Mouse (Mus musculus) E14TG2a.4 (cell line): ENCODE measurements around the gene Ephb2.

Experiments used
- H3K27me3 ChIP-seq: 2 replicates; pipeline ENCODE4 v1.6.1; 2014; ENCODE audit warnings: low read length, control low read depth; ENCODE audit not compliant: insufficient read depth
- H3K36me3 ChIP-seq: 2 replicates; pipeline ENCODE4 v1.6.1; 2014; ENCODE audit warnings: low read length, control low read depth; ENCODE audit not compliant: insufficient read depth
- H3K4me1 ChIP-seq: replicated peaks from 2 replicates; pipeline ENCODE4 v1.6.1; 2014; ENCODE audit warnings: low read depth, low read length, control low read depth
- H3K4me3 ChIP-seq: replicated peaks from 2 replicates; pipeline ENCODE4 v1.5.1; 2014; ENCODE audit warnings: mild to moderate bottlenecking, low read length
- H3K9me3 ChIP-seq: 2 replicates; pipeline ENCODE4 v1.6.1; 2014; ENCODE audit warnings: low read length, control low read depth
- CTCF ChIP-seq: conservative IDR thresholded peaks from 2 replicates; pipeline ENCODE4 v1.5.1; 2014; ENCODE audit warnings: low read length
- NANOG ChIP-seq: IDR thresholded peaks from 2 replicates; pipeline ENCODE4 v1.6.1; 2014; ENCODE audit warnings: borderline replicate concordance, low read length, mixed read lengths
- POU5F1 ChIP-seq: IDR thresholded peaks from 2 replicates; pipeline ENCODE4 v1.6.1; 2014; ENCODE audit warnings: low read length, borderline replicate concordance

Ephb2 gene

DNA sequence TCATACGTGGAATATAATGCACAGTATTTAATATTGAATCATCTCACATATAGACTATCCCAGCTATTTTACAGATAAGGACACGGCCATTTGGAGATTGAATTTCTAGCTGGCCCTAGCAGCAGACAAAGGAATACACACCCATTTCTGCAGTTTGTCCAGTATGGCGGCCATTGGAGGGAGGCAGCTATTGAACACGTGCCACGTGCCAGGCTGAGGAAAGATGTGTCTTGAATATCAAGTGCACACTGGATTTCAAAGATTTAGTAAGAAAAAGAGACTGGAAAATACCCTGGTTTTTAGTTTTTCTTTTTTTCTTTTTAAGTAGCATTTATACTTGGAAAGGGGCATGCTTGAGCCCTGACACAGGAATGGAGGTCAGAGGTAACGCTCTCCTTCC is 11.4 kb upstream of the Ephb2 start:
- Histone ChIP-seq H3K9me3 (no peaks in the 10 kb centered on the region), H3K36me3 (no peaks in the 10 kb centered on the region), H3K4me3 (no peak overlapping the region), H3K27me3 (peaks cover 8% of the 10 kb centered on the region), H3K4me1 (peaks cover 6% of the 10 kb centered on the region; the same call in 1 of the 2 replicates)
- TF ChIP-seq POU5F1 (no peak), NANOG (no peak), CTCF (no peak)

DNA sequence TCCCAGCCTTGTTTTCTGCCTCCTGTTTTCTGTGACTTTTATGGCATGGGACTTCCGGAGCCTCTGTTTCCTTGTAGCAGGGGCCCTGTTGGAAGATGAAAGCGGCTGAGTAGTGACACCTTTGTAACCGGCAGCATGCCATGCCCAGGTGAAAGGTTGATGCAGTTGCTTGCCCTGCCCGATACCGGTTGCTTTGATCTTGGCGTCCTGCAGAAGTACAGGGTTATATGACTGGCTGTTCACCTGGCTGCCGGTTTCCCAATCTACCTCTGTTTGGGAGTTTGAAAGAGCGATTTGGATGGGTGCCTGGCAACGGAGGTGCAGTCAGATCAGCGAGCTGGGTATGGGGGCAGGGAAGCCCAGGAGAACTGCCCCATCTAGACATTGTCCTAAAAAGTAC is 7.0 kb upstream of the Ephb2 start:
- no peaks in the 10 kb centered on the region for H3K36me3 ChIP-seq

DNA sequence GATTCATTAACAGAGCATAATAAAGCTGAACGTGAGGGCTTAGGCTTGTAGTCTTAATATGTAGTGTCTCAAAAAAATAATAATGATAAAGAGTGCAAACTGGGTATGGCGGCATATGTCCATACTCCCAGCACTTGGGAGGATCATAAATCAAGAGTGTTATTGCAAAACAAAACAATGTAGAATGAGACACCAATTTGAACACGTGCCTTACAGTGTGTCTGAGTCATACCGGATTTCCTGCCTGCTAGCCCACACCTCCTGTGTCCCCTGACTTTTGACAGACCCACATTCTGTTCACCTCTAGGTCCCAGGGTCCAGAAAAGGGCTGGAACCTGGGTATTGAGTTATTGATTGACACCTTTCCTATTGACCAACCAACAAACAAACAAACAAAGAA is 6.2 kb upstream of the Ephb2 start:
- H3K27me3 ChIP-seq: peaks cover 32% of the 10 kb centered on the region
- H3K4me1 ChIP-seq: peaks cover 36% of the 10 kb centered on the region
- no peaks in the 10 kb centered on the region for H3K36me3 ChIP-seq
- H3K4me3 ChIP-seq: no peak overlapping the region
- H3K9me3 ChIP-seq: no peaks in the 10 kb centered on the region
- TF ChIP-seq POU5F1: no peak
- no peak for TF ChIP-seq CTCF
- no peak for TF ChIP-seq NANOG

More for the DNA sequence above, 7.0 kb upstream of the Ephb2 start:
- TF ChIP-seq NANOG (no peak), POU5F1 (no peak), CTCF (no peak)
- Histone ChIP-seq H3K27me3 (peaks cover 24% of the 10 kb centered on the region), H3K4me3 (no peak overlapping the region), H3K9me3 (no peaks in the 10 kb centered on the region), H3K4me1 (peaks cover 32% of the 10 kb centered on the region)

DNA sequence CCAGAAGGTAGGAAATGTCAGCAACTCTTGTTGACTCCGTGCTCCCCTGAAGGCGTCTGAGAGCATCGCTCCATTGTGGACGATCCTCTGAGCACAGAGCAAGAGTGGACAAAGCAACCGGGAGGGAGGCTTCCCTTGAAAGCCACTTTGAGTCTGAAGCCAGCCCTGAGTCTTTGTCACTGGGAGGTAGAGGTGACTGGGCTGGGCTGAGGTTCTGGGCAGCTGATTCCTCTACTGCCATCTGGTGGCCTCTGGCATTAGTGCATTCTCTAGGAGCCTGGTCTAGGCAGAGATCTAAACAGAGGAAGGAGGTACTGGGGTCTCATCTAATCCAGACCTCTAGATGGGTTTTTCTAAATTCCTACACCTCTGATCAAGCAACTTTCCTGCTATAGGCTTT is 5.3 kb upstream of the Ephb2 start:
- Histone ChIP-seq H3K36me3 (no peaks in the 10 kb centered on the region), H3K9me3 (no peaks in the 10 kb centered on the region), H3K4me3 (no peak overlapping the region), H3K27me3 (peaks cover 40% of the 10 kb centered on the region), H3K4me1 (peaks cover 41% of the 10 kb centered on the region)
- no peak for TF ChIP-seq POU5F1
- TF ChIP-seq CTCF: peak; percentile 91

DNA sequence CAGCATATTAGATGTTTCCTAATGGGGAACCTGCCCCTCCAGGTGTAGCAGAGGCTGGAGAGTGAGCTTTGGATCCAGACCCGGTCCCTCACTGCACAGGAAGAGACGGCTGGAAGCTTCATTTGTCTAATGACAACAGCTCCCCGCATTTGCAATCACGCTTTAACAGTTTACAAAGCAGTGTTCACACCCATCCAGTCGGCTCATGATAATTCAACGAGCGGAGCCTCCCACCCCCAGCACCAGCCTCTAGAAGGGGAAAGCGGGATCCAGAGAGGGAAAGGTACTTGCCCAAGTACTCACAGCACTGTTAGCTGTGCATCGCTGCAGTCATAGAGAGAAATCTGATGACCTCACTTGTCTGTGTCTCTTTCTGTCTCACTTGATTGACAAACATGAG is 2.7 kb upstream of the Ephb2 start:
- Histone ChIP-seq H3K9me3 (no peaks in the 10 kb centered on the region), H3K36me3 (no peaks in the 10 kb centered on the region), H3K4me1 (peaks cover 57% of the 10 kb centered on the region), H3K27me3 (peaks cover 54% of the 10 kb centered on the region), H3K4me3 (no peak overlapping the region)
- no peak for TF ChIP-seq POU5F1
- TF ChIP-seq CTCF: no peak
- TF ChIP-seq NANOG: no peak

DNA sequence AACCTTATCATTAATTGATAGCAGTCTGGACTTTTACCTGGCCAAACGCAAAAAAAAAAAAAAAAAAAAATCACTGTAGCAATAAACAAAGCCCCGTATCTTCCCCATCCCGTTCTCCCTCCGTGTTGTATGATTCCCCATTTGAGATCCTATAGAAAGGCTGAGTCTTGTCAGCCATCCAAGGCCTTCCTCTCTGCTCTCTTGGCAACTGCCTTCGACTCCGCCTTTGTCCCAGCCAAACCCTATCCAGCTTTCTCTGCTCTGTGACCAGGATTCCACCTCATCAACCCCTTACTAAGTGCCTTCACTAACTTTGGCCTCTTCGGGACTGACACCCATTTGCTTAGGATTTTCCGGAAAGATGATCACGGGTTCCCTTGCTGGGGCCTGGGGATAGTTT is 2.2 kb upstream of the Ephb2 start:
- Histone ChIP-seq H3K4me3 (no peak overlapping the region), H3K36me3 (no peaks in the 10 kb centered on the region), H3K27me3 (peaks cover 58% of the 10 kb centered on the region), H3K4me1 (peaks cover 57% of the 10 kb centered on the region), H3K9me3 (no peaks in the 10 kb centered on the region)
- no peak for TF ChIP-seq CTCF
- no peak for TF ChIP-seq POU5F1

DNA sequence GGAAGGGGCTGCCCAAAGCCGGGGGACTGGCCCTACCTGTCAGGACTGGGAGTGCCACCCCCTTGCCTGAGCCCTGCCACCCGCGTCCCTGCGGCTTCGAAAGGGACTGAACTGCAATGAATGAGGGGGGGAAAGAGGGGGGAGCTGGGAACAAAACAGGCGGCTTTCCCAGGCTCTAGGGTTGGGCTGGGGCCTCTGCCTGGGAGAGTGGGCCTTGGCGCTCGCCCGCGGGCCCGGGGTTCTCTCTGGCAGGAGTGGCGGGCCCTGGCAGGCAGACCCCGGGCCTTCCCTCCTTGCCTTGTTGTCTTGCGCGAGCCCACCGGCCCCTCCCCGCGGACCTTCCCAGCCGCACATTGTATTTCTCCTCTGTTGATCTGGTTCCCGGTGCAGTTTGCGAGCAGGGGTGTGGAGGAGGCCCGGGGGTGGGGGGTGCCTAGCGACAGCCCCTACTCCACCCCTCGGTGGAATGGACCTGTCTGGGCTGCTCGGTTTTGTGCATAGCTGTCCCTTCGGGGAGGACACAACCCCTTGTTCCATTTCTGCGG is 671 bp upstream of the Ephb2 start:
- Histone ChIP-seq H3K4me1 (peaks cover 66% of the 10 kb centered on the region), H3K4me3 (peak overlapping the region; percentile 87), H3K36me3 (no peaks in the 10 kb centered on the region), H3K27me3 (peaks cover 73% of the 10 kb centered on the region), H3K9me3 (no peaks in the 10 kb centered on the region)
- TF ChIP-seq NANOG (no peak), CTCF (no peak), POU5F1 (no peak)

DNA sequence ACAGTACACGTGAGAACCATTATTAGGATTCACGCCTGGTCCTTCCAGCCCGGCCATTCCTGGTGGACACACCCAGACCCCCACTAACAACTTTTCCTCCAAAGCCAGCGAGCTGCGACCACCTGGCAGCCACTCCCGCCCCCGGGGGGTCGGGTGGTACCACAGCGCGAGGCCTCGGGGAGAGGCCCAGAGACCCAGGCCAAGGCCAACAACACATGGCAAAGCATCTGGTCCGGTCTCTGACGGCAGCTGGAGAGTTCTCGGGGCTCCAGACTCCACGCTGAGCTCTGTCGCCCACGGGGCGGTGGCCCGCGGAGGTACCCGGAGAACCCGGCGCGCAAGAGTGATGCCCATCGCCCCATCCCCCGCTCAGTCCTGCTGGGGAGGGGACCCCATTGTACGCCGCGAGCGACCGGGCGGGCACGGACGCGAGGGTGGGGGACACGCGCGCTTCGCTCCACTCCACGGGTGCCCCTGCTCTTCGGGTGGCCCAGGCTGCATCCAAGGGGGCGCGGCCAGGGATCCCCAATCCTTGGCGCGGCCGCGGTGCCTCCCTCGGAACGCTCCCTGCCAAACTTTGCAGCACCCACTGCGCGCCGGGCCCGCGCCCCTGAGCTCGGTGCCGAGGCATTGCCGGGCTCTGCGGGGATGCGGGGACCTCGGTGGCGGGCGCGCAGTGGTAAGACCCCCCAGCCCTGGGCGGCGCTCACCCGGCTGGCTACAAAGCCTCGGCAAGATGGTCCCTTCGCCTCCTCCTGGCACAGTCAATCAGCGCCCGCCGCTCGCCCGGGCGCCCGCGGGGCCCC is 770 bp downstream of the Ephb2 start:
- peaks cover 75% of the 10 kb centered on the region for H3K27me3 ChIP-seq
- peak overlapping the region; percentile 87 for H3K4me3 ChIP-seq
- no peaks in the 10 kb centered on the region for H3K36me3 ChIP-seq
- H3K4me1 ChIP-seq: peaks cover 70% of the 10 kb centered on the region
- TF ChIP-seq CTCF (no peak), POU5F1 (no peak), NANOG (no peak)
- H3K9me3 ChIP-seq: no peaks in the 10 kb centered on the region
